Mouse (Mus musculus) liver, postnatal 0 days (tissue): ENCODE results near the gene Cntfr. TPM values are rescaled to one million over a fixed set of nuclear protein-coding genes. Genes with fewer than 3 reads are reported as not detected.

Source experiments
- ATAC-seq: fragments of 200-750 bp; cut with Nextera tagmentation; 2 replicates; pipeline ENCODE4 v1.8.0; 2017; ENCODE audit warnings: mild to moderate bottlenecking, moderate library complexity
- DNase-seq: peaks from one replicate; pipeline ENCODE4 v3.0.0-alpha.2; 2016
- H3K27ac ChIP-seq: fragments of 300-500 bp; sonication (generic); 2 replicates; pipeline ENCODE4 v1.5.1; 2014; ENCODE audit warnings: antibody characterized with exemption, moderate library complexity, mild to moderate bottlenecking, low read depth
- H3K27me3 ChIP-seq: fragments of 300-500 bp; sonication (generic); 2 replicates; pipeline ENCODE4 v1.6.1; 2014; ENCODE audit warnings: low read length, control low read depth, mixed read lengths; ENCODE audit not compliant: insufficient read depth
- H3K36me3 ChIP-seq: fragments of 300-500 bp; sonication (generic); replicated peaks from 2 replicates; pipeline ENCODE4 v1.6.1; 2014; ENCODE audit warnings: mild to moderate bottlenecking, control low read depth, low read length, moderate library complexity, mixed read lengths; ENCODE audit not compliant: insufficient read depth
- H3K4me1 ChIP-seq: fragments of 300-500 bp; sonication (generic); 2 replicates; pipeline ENCODE4 v1.6.1; 2014; ENCODE audit warnings: antibody characterized with exemption, mild to moderate bottlenecking, control low read depth; ENCODE audit not compliant: insufficient read depth
- H3K4me2 ChIP-seq: fragments of 300-500 bp; sonication (generic); 2 replicates; pipeline ENCODE4 v1.6.1; 2014; ENCODE audit warnings: low read depth, mild to moderate bottlenecking, low read length, moderate library complexity, mixed read lengths
- H3K4me3 ChIP-seq: fragments of 300-500 bp; sonication (generic); 2 replicates; pipeline ENCODE4 v1.5.1; 2014; ENCODE audit warnings: low read depth, low read length
- H3K9ac ChIP-seq: fragments of 300-500 bp; sonication (generic); replicated peaks from 2 replicates; pipeline ENCODE4 v1.6.1; 2014; ENCODE audit warnings: mild to moderate bottlenecking, moderate library complexity
- H3K9me3 ChIP-seq: fragments of 300-500 bp; sonication (generic); 2 replicates; pipeline ENCODE4 v1.6.1; 2016; ENCODE audit warnings: mild to moderate bottlenecking, control low read depth, low read length, mixed read lengths
- CTCF ChIP-seq: sonication (generic); IDR thresholded peaks from 2 replicates; pipeline ENCODE4 v1.5.1; 2016; ENCODE audit warnings: antibody characterized with exemption, low read depth
- EP300 ChIP-seq: IDR thresholded peaks from 2 replicates; pipeline ENCODE4 v1.6.1; 2016; ENCODE audit warnings: antibody characterized with exemption, low read depth, mild to moderate bottlenecking
- WGBS: fragments of 180-500 bp; shearing (Covaris S2); extraction: QIAGEN DNeasy Blood & Tissue Kit; methylation state at CpG from one replicate; pipeline ENCODE4 v1.1.7; 2014; ENCODE audit not compliant: insufficient replicate concordance; 5-methylcytosine and 5-hydroxymethylcytosine counted together
- polyA plus RNA-seq: library from polyadenylated mRNA; unstranded; fragments of >200 nt; fragmentation: Nextera tagmentation; extraction: Ambion mirVana; gene quantifications from 2 replicates; pipeline ENCODE4 v1.2.1, GENCODE M21; 2015

Cntfr gene
- polyA plus RNA-seq, 1 experiment from 2014 or later: 0.29 TPM

DNA sequence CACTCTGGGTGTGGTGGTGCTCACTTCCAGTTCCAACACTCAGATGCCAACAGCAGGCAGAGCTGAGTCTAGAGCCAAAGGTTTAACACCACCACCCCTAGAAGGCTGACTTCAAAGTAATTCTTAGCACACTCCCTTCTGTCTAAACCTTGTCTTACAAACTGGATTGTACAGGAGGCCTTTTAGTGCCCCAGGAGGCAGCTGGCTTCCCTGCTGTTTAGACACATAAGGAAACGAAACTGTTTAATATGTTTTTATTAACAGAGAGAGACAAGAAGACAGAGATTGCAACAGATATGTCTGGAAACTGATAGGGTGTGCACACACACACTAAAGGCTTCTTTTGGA lies 41.3 kb upstream of the Cntfr start:
- H3K27me3 ChIP-seq: peaks cover 4% of the 10 kb centered on the region; the same call in 1 of the 2 replicates

GRCm38 (mm10) chr4:41737602-41738255 lies 40.8 kb upstream of the Cntfr start:
- WGBS: 34% methylated on average over 8 of the region's 8 CpGs
- no peak for ATAC-seq

More for the DNA sequence above, 41.3 kb upstream of the Cntfr start:
- ATAC-seq (no peak), DNase-seq (no peak)
- H3K4me1 ChIP-seq: peaks cover 22% of the 10 kb centered on the region
- H3K27ac ChIP-seq: no peak overlapping the region
- 63% methylated on average over 1 of the region's 1 CpGs for WGBS
- H3K4me3 ChIP-seq: no peak overlapping the region
- no peak overlapping the region for H3K9ac ChIP-seq
- H3K9me3 ChIP-seq: no peaks in the 10 kb centered on the region
- no peak overlapping the region for H3K4me2 ChIP-seq
- H3K36me3 ChIP-seq: peaks cover 5% of the 10 kb centered on the region
- TF ChIP-seq EP300 (no peak), CTCF (no peak)

GRCm38 (mm10) chr4:41731052-41731765 lies 34.3 kb upstream of the Cntfr start, which contains the start of gene Arid3c:
Gene Arid3c (minus strand): TSS chr4:41731142.
- Histone ChIP-seq H3K4me1 (peaks cover 6% of the 10 kb centered on the region), H3K4me2 (peak within 1 kb of the TSS; percentile 59), H3K9ac (no peak within 1 kb of the TSS), H3K9me3 (no peaks in the 10 kb centered on the region), H3K27me3 (peaks cover 69% of the 10 kb centered on the region), H3K36me3 (no peaks in the 10 kb centered on the region), H3K4me3 (peak within 1 kb of the TSS; percentile 39), H3K27ac (no peak within 1 kb of the TSS)
- no peak for DNase-seq
- no peak for ATAC-seq
- TF ChIP-seq CTCF (no peak), EP300 (no peak)
- 5% methylated on average over 41 of the region's 50 CpGs for WGBS

More at GRCm38 (mm10) chr4:41737602-41738255, 40.8 kb upstream of the Cntfr start:
- Histone ChIP-seq H3K27ac (no peak overlapping the region), H3K27me3 (peaks cover 9% of the 10 kb centered on the region), H3K36me3 (peaks cover 5% of the 10 kb centered on the region), H3K4me1 (peaks cover 22% of the 10 kb centered on the region), H3K9ac (no peak overlapping the region), H3K4me2 (no peak overlapping the region), H3K9me3 (no peaks in the 10 kb centered on the region), H3K4me3 (no peak overlapping the region)
- peak; percentile 75 for DNase-seq
- TF ChIP-seq EP300 (no peak), CTCF (peak; percentile 78)

GRCm38 (mm10) chr4:41726826-41727621 lies 30.1 kb upstream of the Cntfr start:
- DNase-seq (no peak), ATAC-seq (no peak)
- no peaks in the 10 kb centered on the region for H3K9me3 ChIP-seq
- no peak for TF ChIP-seq CTCF
- TF ChIP-seq EP300: no peak
- no peak overlapping the region for H3K4me3 ChIP-seq
- H3K36me3 ChIP-seq: no peaks in the 10 kb centered on the region
- no peak overlapping the region for H3K9ac ChIP-seq
- no peak overlapping the region for H3K4me2 ChIP-seq
- H3K27me3 ChIP-seq: peaks cover 81% of the 10 kb centered on the region
- 20% methylated on average over 20 of the region's 20 CpGs for WGBS
- H3K27ac ChIP-seq: no peak overlapping the region
- peaks cover 21% of the 10 kb centered on the region for H3K4me1 ChIP-seq

DNA sequence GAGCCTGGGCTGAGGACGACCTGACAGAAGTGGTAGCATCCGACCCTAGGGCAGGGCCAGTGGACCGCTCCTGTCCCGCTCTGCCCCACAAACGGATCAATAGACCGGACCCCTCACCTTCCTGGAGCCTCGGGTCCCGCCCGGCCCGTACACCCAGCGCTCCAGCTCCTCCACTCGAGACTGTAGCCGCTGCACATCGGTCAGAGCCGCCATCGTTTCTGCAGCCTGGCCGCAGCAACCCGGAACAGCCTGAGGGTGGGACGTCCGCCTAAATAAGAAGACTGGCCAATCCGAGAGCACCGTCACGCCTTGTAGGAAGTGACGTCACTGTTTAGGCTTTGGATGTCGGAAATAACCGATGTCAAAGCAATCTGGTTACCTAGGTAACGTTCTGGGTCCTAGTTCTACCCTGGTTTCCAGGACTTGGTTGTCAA lies 26.0 kb upstream of the Cntfr start, which contains the start of gene Dctn3:
Gene Dctn3 (minus strand): TSS at position 253 of the 434 bp plus-strand sequence.
- Histone ChIP-seq H3K36me3 (peaks cover 18% of the 10 kb centered on the region), H3K4me3 (peak within 1 kb of the TSS; percentile 93), H3K4me2 (peak within 1 kb of the TSS; percentile 87), H3K9me3 (no peaks in the 10 kb centered on the region), H3K9ac (peak within 1 kb of the TSS; percentile 85), H3K27ac (no peak within 1 kb of the TSS), H3K4me1 (peaks cover 21% of the 10 kb centered on the region), H3K27me3 (peaks cover 44% of the 10 kb centered on the region)
- peak; percentile 97 for ATAC-seq
- DNase-seq: peak; percentile 87
- WGBS: under 1% methylated on average over 27 of the region's 27 CpGs
- TF ChIP-seq EP300: no peak
- no peak for TF ChIP-seq CTCF

GRCm38 (mm10) chr4:41716834-41717233 lies 19.9 kb upstream of the Cntfr start:
- Histone ChIP-seq H3K9ac (no peak overlapping the region), H3K27me3 (no peaks in the 10 kb centered on the region), H3K9me3 (no peaks in the 10 kb centered on the region), H3K27ac (no peak overlapping the region), H3K4me2 (no peak overlapping the region), H3K4me3 (no peak overlapping the region), H3K36me3 (peaks cover 30% of the 10 kb centered on the region), H3K4me1 (peaks cover 19% of the 10 kb centered on the region)
- 83% methylated on average over 6 of the region's 6 CpGs for WGBS
- DNase-seq (no peak), ATAC-seq (no peak)
- TF ChIP-seq EP300 (no peak), CTCF (no peak)
